Mouse (Mus musculus) erythroblast, embryonic 14.5 days (primary cell): ENCODE data around the gene Rbfox1. TPM values are rescaled to one million over a fixed set of nuclear protein-coding genes. Genes with fewer than 3 reads are reported as not detected.

ENCODE experiments used
- H3K27me3 ChIP-seq: 2 replicates; pipeline ENCODE4 v1.6.1; 2012; ENCODE audit warnings: inconsistent platforms; ENCODE audit not compliant: control insufficient read depth
- H3K36me3 ChIP-seq: 2 replicates; pipeline ENCODE4 v1.6.1; 2012; ENCODE audit warnings: mild to moderate bottlenecking, inconsistent platforms; ENCODE audit not compliant: control insufficient read depth
- H3K4me1 ChIP-seq: 2 replicates; pipeline ENCODE4 v1.6.1; 2012; ENCODE audit warnings: inconsistent platforms; ENCODE audit not compliant: control insufficient read depth
- H3K4me3 ChIP-seq: replicated peaks from 2 replicates; pipeline ENCODE3; 2012; ENCODE audit warnings: moderate library complexity, mild to moderate bottlenecking, inconsistent platforms
- H3K9me3 ChIP-seq: 2 replicates; pipeline ENCODE4 v1.6.1; 2012; ENCODE audit warnings: low read length, inconsistent platforms, mixed read lengths; ENCODE audit not compliant: control insufficient read depth
- GATA1 ChIP-seq: IDR thresholded peaks from 2 replicates; pipeline ENCODE4 v1.6.1; 2012; ENCODE audit warnings: low read length, inconsistent platforms, mixed read lengths
- TAL1 ChIP-seq: IDR thresholded peaks from 3 replicates; pipeline ENCODE4 v1.6.1; 2012; ENCODE audit warnings: low read length, inconsistent platforms, mixed read lengths
- polyA plus RNA-seq: library from polyadenylated mRNA; stranded (reverse); fragments of >175 nt; gene quantifications from 2 replicates; pipeline ENCODE4 v1.2.3, GENCODE M21; 2012

The Rbfox1 gene
- polyA plus RNA-seq, 1 experiment = not detected

DNA sequence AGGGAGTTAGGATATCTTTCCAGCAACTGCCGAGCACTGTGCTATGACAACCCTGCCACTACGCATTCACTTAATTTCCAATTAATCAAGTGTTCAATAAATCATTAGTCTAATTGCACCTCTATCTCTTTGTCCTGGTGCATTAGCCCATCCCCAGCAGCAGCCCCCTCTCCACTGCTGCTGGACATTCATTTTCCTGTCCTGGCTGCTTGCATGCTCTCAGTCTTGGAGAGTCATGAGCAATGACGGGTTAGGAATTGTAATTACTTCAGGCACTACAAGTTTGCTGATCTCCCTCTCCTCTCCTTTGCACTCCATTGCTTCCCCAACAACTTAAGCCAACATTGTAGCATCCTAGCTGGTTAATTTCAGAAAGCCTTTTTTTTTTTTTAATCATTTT, 646.3 kb downstream of the Rbfox1 start:
- TF ChIP-seq TAL1 = no peak
- no peak for TF ChIP-seq GATA1
- Histone ChIP-seq H3K36me3 (no peaks in the 10 kb centered on the region), H3K4me1 (no peaks in the 10 kb centered on the region), H3K4me3 (no peak overlapping the region), H3K27me3 (no peaks in the 10 kb centered on the region), H3K9me3 (no peaks in the 10 kb centered on the region)

DNA sequence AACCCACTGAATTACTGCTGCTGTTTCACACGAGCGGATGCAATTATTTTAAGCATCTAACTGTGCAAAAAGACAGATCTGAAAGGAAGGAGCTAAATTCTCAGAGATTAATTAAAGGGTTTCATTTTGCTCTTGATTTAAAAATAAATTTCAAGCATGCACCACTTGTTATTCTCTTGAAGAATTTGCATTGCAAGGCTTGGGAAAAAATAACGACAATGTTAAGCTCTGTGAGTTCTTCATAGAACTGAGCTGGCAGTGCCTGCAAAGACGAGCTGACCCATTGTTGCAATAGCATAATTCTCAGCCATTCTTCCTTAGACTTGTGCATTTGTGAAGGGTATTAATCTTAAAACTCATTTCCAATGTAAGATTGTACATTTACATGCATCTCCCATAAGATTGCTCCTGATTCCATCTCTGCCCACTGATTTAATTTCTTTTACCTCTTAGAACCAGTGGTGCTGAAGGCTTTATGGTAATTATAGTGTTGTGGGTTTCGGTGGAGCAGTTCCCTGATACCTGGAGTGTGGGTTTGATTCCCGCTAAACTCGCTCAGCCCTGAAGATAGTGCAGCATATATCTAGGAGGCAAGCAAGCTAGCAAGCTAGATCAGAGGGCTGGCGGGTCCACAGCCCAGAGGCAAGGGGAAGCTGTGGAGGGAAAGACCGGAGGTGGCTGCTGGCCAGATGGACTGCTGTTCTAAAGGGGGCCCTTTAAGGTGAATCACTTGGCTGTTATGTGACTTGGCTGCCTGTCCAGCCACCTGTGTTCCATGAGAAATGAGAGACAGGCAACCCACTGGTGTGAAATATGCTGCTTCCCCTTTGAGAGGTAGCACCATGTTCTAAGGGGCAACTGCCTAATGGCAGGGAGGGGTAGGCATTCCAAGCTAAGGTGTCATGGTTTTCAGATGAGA, 647.2 kb downstream of the Rbfox1 start:
- no peak for TF ChIP-seq GATA1
- Histone ChIP-seq H3K4me1 (no peaks in the 10 kb centered on the region), H3K4me3 (no peak overlapping the region), H3K9me3 (no peaks in the 10 kb centered on the region), H3K36me3 (no peaks in the 10 kb centered on the region), H3K27me3 (no peaks in the 10 kb centered on the region)

DNA sequence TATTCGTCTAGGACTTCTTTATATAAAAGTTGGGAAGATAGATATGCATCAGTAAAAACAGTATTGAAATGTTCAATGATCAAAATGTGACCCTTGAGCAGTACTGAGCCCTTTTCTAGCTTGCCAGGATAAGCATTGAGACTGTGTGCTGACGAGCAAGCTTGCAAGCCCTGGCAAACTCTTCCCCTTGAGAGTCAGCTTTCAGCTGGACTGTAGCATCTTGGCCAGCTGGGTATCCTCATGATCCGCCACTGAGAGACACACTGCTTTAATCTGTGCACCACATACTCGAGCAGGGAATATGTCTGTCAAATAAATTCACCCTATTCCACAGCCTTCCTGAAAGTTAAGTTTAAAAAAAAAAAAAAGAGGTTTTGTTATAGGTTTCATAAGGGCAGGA, 670.6 kb downstream of the Rbfox1 start:
- Histone ChIP-seq H3K4me1 (no peaks in the 10 kb centered on the region), H3K36me3 (no peaks in the 10 kb centered on the region), H3K27me3 (no peaks in the 10 kb centered on the region), H3K4me3 (no peak overlapping the region), H3K9me3 (no peaks in the 10 kb centered on the region)
- TF ChIP-seq GATA1 = no peak
- no peak for TF ChIP-seq TAL1

DNA sequence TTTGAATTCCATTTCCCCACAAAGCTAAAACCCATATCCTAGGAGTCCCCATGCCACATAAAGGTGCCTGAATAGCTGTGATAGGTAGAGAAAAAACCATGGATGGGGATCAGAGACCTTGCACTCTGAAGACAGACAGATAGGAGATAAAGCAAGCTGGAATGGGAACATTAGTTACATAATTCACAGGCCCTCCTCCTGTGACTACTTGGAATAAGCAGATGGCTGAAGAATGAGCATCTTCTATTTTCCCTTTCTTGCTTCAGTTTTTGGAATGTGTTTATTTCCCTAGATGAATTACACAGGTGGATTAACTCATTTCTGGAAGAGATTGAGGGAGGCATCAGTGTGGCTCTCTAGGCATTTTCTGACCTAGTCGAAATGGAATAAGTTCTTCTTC, 672.6 kb downstream of the Rbfox1 start:
- H3K9me3 ChIP-seq = no peaks in the 10 kb centered on the region
- TF ChIP-seq TAL1 = no peak
- TF ChIP-seq GATA1 = no peak

DNA sequence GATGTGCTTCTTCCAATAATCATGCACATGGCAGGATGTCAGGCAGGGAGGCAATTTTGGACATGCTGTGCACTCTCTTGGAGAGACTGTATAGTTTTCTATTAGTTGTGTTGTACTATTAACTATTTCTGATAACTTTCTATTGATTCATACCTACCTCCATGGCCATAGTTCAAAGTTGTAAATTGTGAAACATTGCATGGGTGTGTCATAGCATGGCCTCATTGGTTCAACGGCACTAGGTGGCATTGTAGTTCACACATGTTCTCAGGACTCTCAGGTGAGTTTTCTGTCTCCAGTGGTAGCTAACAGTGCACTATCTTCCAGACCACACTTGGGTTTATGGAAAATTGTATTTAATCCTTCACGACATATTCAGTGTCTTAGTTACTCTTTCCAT, 699.5 kb downstream of the Rbfox1 start:
- no peaks in the 10 kb centered on the region for H3K9me3 ChIP-seq
- no peaks in the 10 kb centered on the region for H3K27me3 ChIP-seq
- no peak overlapping the region for H3K4me3 ChIP-seq

More for the DNA sequence above, 672.6 kb downstream of the Rbfox1 start:
- no peaks in the 10 kb centered on the region for H3K27me3 ChIP-seq
- H3K36me3 ChIP-seq = no peaks in the 10 kb centered on the region
- no peaks in the 10 kb centered on the region for H3K4me1 ChIP-seq
- H3K4me3 ChIP-seq = no peak overlapping the region

DNA sequence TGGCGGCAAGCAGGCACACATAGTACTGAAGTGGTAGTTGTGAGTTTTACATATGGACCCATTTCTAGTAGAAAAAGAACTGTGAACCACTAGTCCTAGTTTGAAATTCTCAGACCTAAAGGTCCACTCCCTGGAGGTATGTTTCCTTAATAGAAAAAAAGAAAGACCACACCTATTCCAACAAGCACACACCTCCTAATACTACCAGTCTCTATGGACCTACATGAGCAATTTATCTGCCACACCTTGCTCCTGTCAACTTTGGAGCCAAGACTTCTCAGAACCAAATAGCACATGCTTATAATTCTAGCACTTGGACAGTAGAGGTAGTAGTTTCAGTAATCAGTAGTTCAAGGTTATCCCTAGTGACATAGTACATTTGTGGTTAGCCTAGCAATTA, 700.0 kb downstream of the Rbfox1 start:
- Histone ChIP-seq H3K9me3 (no peaks in the 10 kb centered on the region), H3K4me1 (no peaks in the 10 kb centered on the region), H3K4me3 (no peak overlapping the region), H3K36me3 (no peaks in the 10 kb centered on the region), H3K27me3 (no peaks in the 10 kb centered on the region)
- TF ChIP-seq GATA1 = no peak
- TF ChIP-seq TAL1 = no peak

More for the DNA sequence above, 699.5 kb downstream of the Rbfox1 start:
- no peaks in the 10 kb centered on the region for H3K4me1 ChIP-seq
- H3K36me3 ChIP-seq = no peaks in the 10 kb centered on the region
- TF ChIP-seq GATA1 (no peak), TAL1 (no peak)

DNA sequence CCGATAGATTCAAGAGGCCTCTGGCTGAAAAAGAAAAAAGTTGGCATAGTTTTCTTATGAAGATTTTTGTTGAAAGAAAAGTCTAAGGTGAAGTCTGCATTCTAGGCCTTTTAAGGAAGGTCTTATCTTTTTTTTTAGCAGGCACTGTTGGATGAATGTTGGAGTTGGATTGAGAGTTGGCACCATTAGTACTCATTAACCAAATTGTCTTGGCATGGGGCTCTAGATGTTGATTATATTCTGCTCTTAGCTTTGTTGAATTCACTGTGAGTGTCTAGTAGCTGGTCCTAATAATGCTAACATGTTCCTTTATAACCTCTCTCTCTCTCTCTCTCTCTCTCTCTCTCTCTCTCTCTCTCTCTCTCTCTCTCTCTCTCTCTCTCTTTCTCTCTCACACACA, 731.4 kb downstream of the Rbfox1 start:
- no peaks in the 10 kb centered on the region for H3K4me1 ChIP-seq
- no peaks in the 10 kb centered on the region for H3K36me3 ChIP-seq
- no peak overlapping the region for H3K4me3 ChIP-seq
- H3K9me3 ChIP-seq = no peaks in the 10 kb centered on the region
- TF ChIP-seq TAL1 (no peak), GATA1 (no peak)
- H3K27me3 ChIP-seq = no peaks in the 10 kb centered on the region

DNA sequence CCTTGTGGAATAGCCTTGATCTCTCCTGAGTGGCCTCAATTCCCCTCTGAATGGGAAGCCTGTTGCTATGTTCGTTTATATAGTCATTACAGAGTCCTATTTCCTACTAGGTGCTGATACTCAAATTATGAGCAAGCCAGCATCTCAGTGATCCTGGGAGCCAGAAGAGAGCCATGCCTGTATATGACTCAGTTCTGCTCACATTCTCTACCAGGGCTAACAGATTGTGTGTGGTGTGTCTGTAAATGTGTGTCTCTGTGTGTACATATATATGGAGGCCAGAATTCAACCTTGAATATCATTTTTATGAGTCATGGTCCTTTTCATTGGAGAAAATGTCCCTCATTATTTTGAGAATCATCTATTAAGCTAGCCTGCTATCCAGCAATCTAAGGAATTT, 755.2 kb downstream of the Rbfox1 start:
- peaks cover 2% of the 10 kb centered on the region for H3K9me3 ChIP-seq
- no peak overlapping the region for H3K4me3 ChIP-seq
- H3K36me3 ChIP-seq = no peaks in the 10 kb centered on the region
- H3K4me1 ChIP-seq = no peaks in the 10 kb centered on the region
- H3K27me3 ChIP-seq = no peaks in the 10 kb centered on the region
- TF ChIP-seq TAL1 = no peak
- TF ChIP-seq GATA1 = no peak

DNA sequence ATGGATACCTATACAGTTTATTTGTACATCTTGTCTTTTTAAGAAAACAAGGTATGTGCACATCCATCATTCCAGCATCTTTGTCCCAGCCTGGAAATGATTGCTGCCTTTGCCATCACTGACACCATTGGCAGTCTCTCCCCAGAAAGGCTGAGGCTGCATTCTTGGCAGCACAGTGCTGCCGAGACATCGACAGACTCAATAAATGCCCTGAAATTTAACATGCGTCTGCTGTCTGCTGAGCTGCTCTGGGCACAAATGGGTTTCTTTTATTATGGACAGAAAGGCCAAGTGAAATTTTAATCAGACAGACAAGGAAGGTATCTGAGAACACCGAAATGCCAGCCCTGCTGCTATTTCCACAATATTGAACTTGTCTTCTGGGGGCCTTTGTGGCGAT, 761.8 kb downstream of the Rbfox1 start:
- H3K36me3 ChIP-seq = no peaks in the 10 kb centered on the region
- H3K4me1 ChIP-seq = no peaks in the 10 kb centered on the region
- no peaks in the 10 kb centered on the region for H3K27me3 ChIP-seq
- H3K4me3 ChIP-seq = no peak overlapping the region
- no peak for TF ChIP-seq TAL1
- TF ChIP-seq GATA1 = no peak
- H3K9me3 ChIP-seq = peaks cover 8% of the 10 kb centered on the region
